Mouse (Mus musculus) liver, postnatal 0 days (tissue): Measurements from ENCODE around the gene Shroom2. TPM values are rescaled to one million over a fixed set of nuclear protein-coding genes. Genes with fewer than 3 reads are reported as not detected.

Experiments used
- ATAC-seq: fragments of 200-750 bp; cut with Nextera tagmentation; 2 replicates; pipeline ENCODE4 v1.8.0; 2017; ENCODE audit warnings: mild to moderate bottlenecking, moderate library complexity
- DNase-seq: peaks from one replicate; pipeline ENCODE4 v3.0.0-alpha.2; 2016
- H3K27ac ChIP-seq: fragments of 300-500 bp; sonication (generic); 2 replicates; pipeline ENCODE4 v1.5.1; 2014; ENCODE audit warnings: antibody characterized with exemption, moderate library complexity, mild to moderate bottlenecking, low read depth
- H3K27me3 ChIP-seq: fragments of 300-500 bp; sonication (generic); 2 replicates; pipeline ENCODE4 v1.6.1; 2014; ENCODE audit warnings: low read length, control low read depth, mixed read lengths; ENCODE audit not compliant: insufficient read depth
- H3K36me3 ChIP-seq: fragments of 300-500 bp; sonication (generic); replicated peaks from 2 replicates; pipeline ENCODE4 v1.6.1; 2014; ENCODE audit warnings: mild to moderate bottlenecking, control low read depth, low read length, moderate library complexity, mixed read lengths; ENCODE audit not compliant: insufficient read depth
- H3K4me1 ChIP-seq: fragments of 300-500 bp; sonication (generic); 2 replicates; pipeline ENCODE4 v1.6.1; 2014; ENCODE audit warnings: antibody characterized with exemption, mild to moderate bottlenecking, control low read depth; ENCODE audit not compliant: insufficient read depth
- H3K4me2 ChIP-seq: fragments of 300-500 bp; sonication (generic); 2 replicates; pipeline ENCODE4 v1.6.1; 2014; ENCODE audit warnings: low read depth, mild to moderate bottlenecking, low read length, moderate library complexity, mixed read lengths
- H3K4me3 ChIP-seq: fragments of 300-500 bp; sonication (generic); 2 replicates; pipeline ENCODE4 v1.5.1; 2014; ENCODE audit warnings: low read depth, low read length
- H3K9ac ChIP-seq: fragments of 300-500 bp; sonication (generic); replicated peaks from 2 replicates; pipeline ENCODE4 v1.6.1; 2014; ENCODE audit warnings: mild to moderate bottlenecking, moderate library complexity
- H3K9me3 ChIP-seq: fragments of 300-500 bp; sonication (generic); 2 replicates; pipeline ENCODE4 v1.6.1; 2016; ENCODE audit warnings: mild to moderate bottlenecking, control low read depth, low read length, mixed read lengths
- CTCF ChIP-seq: sonication (generic); IDR thresholded peaks from 2 replicates; pipeline ENCODE4 v1.5.1; 2016; ENCODE audit warnings: antibody characterized with exemption, low read depth
- EP300 ChIP-seq: IDR thresholded peaks from 2 replicates; pipeline ENCODE4 v1.6.1; 2016; ENCODE audit warnings: antibody characterized with exemption, low read depth, mild to moderate bottlenecking
- WGBS: fragments of 180-500 bp; shearing (Covaris S2); extraction: QIAGEN DNeasy Blood & Tissue Kit; methylation state at CpG from one replicate; pipeline ENCODE4 v1.1.7; 2014; ENCODE audit not compliant: insufficient replicate concordance; 5-methylcytosine and 5-hydroxymethylcytosine counted together
- polyA plus RNA-seq: library from polyadenylated mRNA; unstranded; fragments of >200 nt; fragmentation: Nextera tagmentation; extraction: Ambion mirVana; gene quantifications from 2 replicates; pipeline ENCODE4 v1.2.1, GENCODE M21; 2015

The Shroom2 gene
- polyA plus RNA-seq, 1 experiment from 2014 or later, result 1.6 TPM

DNA sequence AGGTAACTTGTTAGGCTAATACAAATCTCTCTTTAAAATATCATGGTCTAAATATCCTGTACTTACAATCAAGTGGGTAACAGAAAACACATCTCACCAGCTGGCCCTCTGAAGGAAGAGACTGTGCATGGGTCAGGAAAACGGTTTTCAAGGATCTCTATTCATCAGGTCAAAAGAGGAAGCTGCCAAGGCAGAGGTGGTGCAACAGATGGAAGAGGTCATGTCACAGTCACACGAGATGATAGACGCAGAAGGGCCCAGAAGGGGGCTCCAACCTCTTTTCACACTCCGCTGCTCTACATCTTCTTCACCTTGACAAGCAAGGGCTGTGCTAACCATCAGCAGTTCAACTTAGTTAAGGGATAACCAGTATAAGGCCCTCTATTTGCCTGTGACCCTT is 60.9 kb downstream of the Shroom2 start:
- no peak overlapping the region for H3K4me3 ChIP-seq
- H3K4me1 ChIP-seq, result no peaks in the 10 kb centered on the region
- H3K4me2 ChIP-seq, result no peak overlapping the region
- no peaks in the 10 kb centered on the region for H3K9me3 ChIP-seq
- no peaks in the 10 kb centered on the region for H3K36me3 ChIP-seq
- DNase-seq (peak; percentile 13), ATAC-seq (no peak)
- WGBS, result 35% methylated on average over 4 of the region's 4 CpGs
- TF ChIP-seq EP300, result no peak
- no peak for TF ChIP-seq CTCF
- H3K27me3 ChIP-seq, result no peaks in the 10 kb centered on the region
- no peak overlapping the region for H3K9ac ChIP-seq
- H3K27ac ChIP-seq, result no peak overlapping the region

DNA sequence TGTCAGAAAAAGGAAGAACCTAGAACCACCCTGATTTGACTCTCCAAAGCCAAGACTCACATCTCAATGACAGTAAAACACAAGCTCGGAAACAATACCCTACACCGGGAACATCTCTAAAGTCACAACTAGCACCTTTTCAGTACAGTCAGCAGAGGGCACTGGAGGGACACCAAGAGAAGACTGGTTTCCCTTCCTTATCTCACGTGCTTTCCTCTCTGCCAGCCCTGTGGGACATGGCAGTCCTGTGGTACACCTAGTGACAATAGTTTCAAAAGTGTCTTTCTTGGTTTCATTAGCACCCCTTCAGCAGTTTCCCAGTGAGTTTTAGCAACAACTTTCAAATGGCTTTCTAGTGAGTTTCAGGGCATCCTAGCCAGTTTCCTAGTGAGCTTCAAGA is 63.9 kb downstream of the Shroom2 start:
- H3K36me3 ChIP-seq, result no peaks in the 10 kb centered on the region
- no peaks in the 10 kb centered on the region for H3K4me1 ChIP-seq
- no peaks in the 10 kb centered on the region for H3K9me3 ChIP-seq
- WGBS, result 17% methylated on average over 3 of the region's 3 CpGs
- H3K4me3 ChIP-seq, result no peak overlapping the region
- TF ChIP-seq CTCF (peak; percentile 71), EP300 (no peak)
- ATAC-seq (peak; percentile 53; the same call in 1 of the 2 replicates), DNase-seq (peak; percentile 26)
- H3K9ac ChIP-seq, result no peak overlapping the region
- no peaks in the 10 kb centered on the region for H3K27me3 ChIP-seq
- H3K27ac ChIP-seq, result no peak overlapping the region
- no peak overlapping the region for H3K4me2 ChIP-seq

DNA sequence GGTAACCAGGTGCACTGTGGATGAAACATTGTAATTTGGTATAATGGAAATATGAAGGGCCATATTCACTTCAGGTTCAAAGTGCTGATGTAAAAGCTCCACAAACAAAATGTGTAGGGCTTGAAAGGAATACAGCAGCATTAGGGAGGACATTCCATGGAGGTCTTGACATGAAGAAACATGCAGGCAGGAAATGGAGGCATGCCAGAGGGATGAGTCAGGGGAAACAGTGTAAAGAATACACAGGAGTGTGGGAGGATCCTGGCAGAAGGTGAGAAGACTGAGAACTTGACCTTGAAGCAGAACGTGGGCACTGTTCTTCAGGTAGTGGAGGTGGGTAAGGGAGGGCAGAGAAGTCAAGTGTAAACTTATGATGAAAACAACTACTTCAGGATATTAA is 65.6 kb downstream of the Shroom2 start:
- DNase-seq, result no peak
- WGBS, result 36% methylated on average over 1 of the region's 1 CpGs
- H3K4me2 ChIP-seq, result no peak overlapping the region
- H3K9me3 ChIP-seq, result no peaks in the 10 kb centered on the region
- no peak for ATAC-seq
- no peak for TF ChIP-seq CTCF
- no peak for TF ChIP-seq EP300
- H3K27me3 ChIP-seq, result no peaks in the 10 kb centered on the region
- no peak overlapping the region for H3K27ac ChIP-seq
- H3K4me1 ChIP-seq, result no peaks in the 10 kb centered on the region
- H3K36me3 ChIP-seq, result no peaks in the 10 kb centered on the region
- no peak overlapping the region for H3K4me3 ChIP-seq
- H3K9ac ChIP-seq, result no peak overlapping the region

DNA sequence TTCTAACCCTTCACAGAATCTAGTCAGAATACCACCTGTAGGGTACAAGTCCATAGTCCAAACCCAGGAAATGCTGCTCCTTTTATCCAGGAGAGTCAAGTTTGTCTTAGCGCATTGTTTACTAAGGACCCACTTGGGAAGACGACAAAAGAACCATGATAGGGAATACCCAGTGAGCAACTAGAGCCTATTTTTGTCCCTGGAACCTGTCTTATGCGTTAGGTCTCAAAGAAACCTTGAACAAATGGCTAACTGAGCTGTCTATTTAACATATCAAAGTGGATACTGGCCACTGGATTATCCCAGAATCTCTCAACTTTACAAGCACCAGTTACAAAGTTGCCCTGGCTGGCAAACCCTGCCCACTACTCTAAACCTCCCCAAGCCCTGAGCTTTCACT is 67.6 kb downstream of the Shroom2 start:
- Histone ChIP-seq H3K4me2 (no peak overlapping the region), H3K9me3 (no peaks in the 10 kb centered on the region), H3K4me1 (no peaks in the 10 kb centered on the region), H3K9ac (no peak overlapping the region), H3K27ac (no peak overlapping the region), H3K36me3 (no peaks in the 10 kb centered on the region), H3K27me3 (no peaks in the 10 kb centered on the region), H3K4me3 (no peak overlapping the region)
- 72% methylated on average over 3 of the region's 3 CpGs for WGBS
- no peak for TF ChIP-seq EP300
- TF ChIP-seq CTCF, result no peak
- DNase-seq (no peak), ATAC-seq (no peak)

DNA sequence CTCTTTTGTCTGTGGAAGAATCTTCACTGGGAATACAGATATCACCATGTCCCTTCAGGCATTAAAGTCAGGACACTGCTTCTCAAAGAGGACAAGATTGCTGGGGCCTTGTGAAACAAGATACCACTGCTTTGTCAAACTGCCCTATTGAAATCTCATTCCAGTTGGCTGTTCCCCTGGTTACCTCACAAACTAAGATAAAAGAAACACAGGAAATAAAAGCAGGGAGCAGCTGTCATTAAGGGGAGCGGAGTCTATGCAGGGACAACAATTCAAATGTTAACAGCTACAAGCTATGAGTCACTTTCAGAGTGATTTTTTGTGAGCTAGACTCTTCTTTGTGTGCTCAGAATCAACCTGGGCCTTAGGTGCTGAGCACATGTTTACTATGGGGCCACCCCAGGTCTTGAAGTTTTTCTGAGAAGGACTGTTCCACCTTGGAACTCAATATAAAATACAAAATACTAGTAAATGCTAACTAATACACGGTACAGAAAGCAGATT is 78.4 kb downstream of the Shroom2 start:
- Histone ChIP-seq H3K9me3 (no peaks in the 10 kb centered on the region), H3K4me2 (no peak overlapping the region), H3K9ac (no peak overlapping the region), H3K4me1 (no peaks in the 10 kb centered on the region), H3K4me3 (no peak overlapping the region), H3K27me3 (no peaks in the 10 kb centered on the region), H3K27ac (no peak overlapping the region), H3K36me3 (no peaks in the 10 kb centered on the region)
- DNase-seq (no peak), ATAC-seq (no peak)
- TF ChIP-seq CTCF, result no peak
- no peak for TF ChIP-seq EP300
- WGBS, result 53% methylated on average over 2 of the region's 2 CpGs

DNA sequence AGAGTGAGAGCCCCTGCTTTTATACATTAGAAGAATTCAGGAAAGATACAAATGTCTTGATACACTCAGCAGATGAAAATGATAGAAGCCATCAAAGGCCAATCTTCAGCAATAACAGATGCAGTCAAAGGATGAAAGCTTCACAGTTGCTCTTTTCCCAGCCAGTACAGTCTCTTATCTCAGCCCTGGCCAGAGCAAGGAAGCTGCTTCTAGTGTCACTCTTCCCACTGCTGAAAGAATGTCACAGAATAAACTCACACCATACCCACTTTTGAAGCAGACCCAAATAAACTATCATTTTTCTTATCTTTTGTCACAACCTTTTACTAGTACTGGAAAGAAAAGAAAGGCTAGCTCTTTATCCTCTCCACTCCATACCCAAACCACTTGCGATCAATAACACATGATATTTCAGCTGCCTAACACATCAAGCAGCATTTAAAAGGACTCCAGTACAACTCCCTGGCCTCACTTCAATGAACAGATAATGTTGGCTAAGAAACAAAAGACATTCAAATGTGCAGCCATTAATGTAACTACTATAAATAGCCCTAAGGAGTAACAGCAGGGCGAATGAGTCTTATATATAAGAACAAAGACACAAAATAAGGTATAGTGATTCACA is 90.0 kb downstream of the Shroom2 start:
- TF ChIP-seq CTCF, result no peak
- TF ChIP-seq EP300, result no peak
- DNase-seq (no peak), ATAC-seq (no peak)
- Histone ChIP-seq H3K27me3 (no peaks in the 10 kb centered on the region), H3K27ac (no peak overlapping the region), H3K9ac (no peak overlapping the region), H3K36me3 (no peaks in the 10 kb centered on the region), H3K9me3 (no peaks in the 10 kb centered on the region), H3K4me1 (no peaks in the 10 kb centered on the region), H3K4me3 (no peak overlapping the region), H3K4me2 (no peak overlapping the region)
- WGBS, result 74% methylated on average over 2 of the region's 2 CpGs

DNA sequence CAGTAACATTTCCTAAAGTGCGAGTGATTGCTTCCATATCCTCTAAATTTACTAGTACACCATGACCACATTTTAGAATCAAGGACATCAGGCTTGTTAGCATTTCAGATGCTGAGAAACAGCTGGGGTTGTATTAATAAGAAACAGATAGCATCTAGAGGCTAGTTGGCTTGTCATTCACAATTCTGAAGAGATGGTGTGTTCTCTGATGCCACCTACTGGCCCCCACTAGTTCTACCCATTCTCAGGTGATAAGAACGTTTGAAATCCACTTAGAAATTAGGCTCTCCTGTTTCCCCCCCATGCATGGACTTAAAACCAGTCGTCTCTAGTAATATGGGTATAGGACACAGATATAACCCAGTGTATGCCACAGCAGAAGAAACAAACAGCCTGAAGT is 92.9 kb downstream of the Shroom2 start:
- Histone ChIP-seq H3K9me3 (no peaks in the 10 kb centered on the region), H3K27ac (no peak overlapping the region), H3K4me1 (no peaks in the 10 kb centered on the region), H3K36me3 (no peaks in the 10 kb centered on the region), H3K27me3 (no peaks in the 10 kb centered on the region), H3K9ac (no peak overlapping the region), H3K4me2 (no peak overlapping the region), H3K4me3 (no peak overlapping the region)
- TF ChIP-seq EP300, result no peak
- TF ChIP-seq CTCF, result peak; percentile 52
- 44% methylated on average over 3 of the region's 3 CpGs for WGBS
- ATAC-seq (no peak), DNase-seq (peak; percentile 13)
